Mouse (Mus musculus) forebrain, embryonic 16.5 days (tissue): ENCODE data around the gene Ncoa6. TPM values are rescaled to one million over a fixed set of nuclear protein-coding genes. Genes with fewer than 3 reads are reported as not detected.
"Not testable (repeated sequence)": the region's sequence is repeated elsewhere in the genome, so short reads cannot be mapped to it uniquely, and the experiment has no call there.

ENCODE experiments used
- ATAC-seq: fragments of 200-750 bp; cut with Nextera tagmentation; 2 replicates; pipeline ENCODE4 v1.8.0; 2017; ENCODE audit warnings: mild to moderate bottlenecking, moderate library complexity
- H3K27ac ChIP-seq: fragments of 300-500 bp; sonication (generic); 2 replicates; pipeline ENCODE4 v1.5.1; 2014; ENCODE audit warnings: low read length, control low read depth
- H3K27me3 ChIP-seq: fragments of 300-500 bp; sonication (generic); replicated peaks from 2 replicates; pipeline ENCODE4 v1.6.1; 2014; ENCODE audit warnings: low read length; ENCODE audit not compliant: control insufficient read depth, insufficient read depth
- H3K36me3 ChIP-seq: fragments of 300-500 bp; sonication (generic); 2 replicates; pipeline ENCODE4 v1.6.1; 2014; ENCODE audit not compliant: control insufficient read depth, insufficient read depth
- H3K4me1 ChIP-seq: fragments of 300-500 bp; sonication (generic); replicated peaks from 2 replicates; pipeline ENCODE4 v1.6.1; 2014; ENCODE audit warnings: low read length; ENCODE audit not compliant: control insufficient read depth, insufficient read depth
- H3K4me2 ChIP-seq: fragments of 300-500 bp; sonication (generic); 2 replicates; pipeline ENCODE4 v1.6.1; 2014; ENCODE audit warnings: mild to moderate bottlenecking, low read length, control low read depth
- H3K4me3 ChIP-seq: fragments of 300-500 bp; sonication (generic); replicated peaks from 2 replicates; pipeline ENCODE4 v1.5.1; 2014; ENCODE audit warnings: mild to moderate bottlenecking, low read length, control low read depth
- H3K9ac ChIP-seq: fragments of 300-500 bp; sonication (generic); replicated peaks from 2 replicates; pipeline ENCODE4 v1.6.1; 2014; ENCODE audit warnings: low read depth, low read length, control low read depth
- H3K9me3 ChIP-seq: fragments of 300-500 bp; sonication (generic); 2 replicates; pipeline ENCODE4 v1.6.1; 2016; ENCODE audit warnings: low read length; ENCODE audit not compliant: control insufficient read depth
- WGBS: fragments of 180-500 bp; shearing (Covaris S2); extraction: QIAGEN DNeasy Blood & Tissue Kit; methylation state at CpG from one replicate; pipeline ENCODE4 v1.1.7; 2014; 5-methylcytosine and 5-hydroxymethylcytosine counted together
- polyA plus RNA-seq: library from polyadenylated mRNA; unstranded; fragments of >200 nt; fragmentation: Nextera tagmentation; extraction: Ambion mirVana; gene quantifications from 2 replicates; pipeline ENCODE4 v1.2.1, GENCODE M21; 2015

Gene Ncoa6
- polyA plus RNA-seq, 1 experiment from 2014 or later = 26.9 TPM

GRCm38 (mm10) chr2:155447906-155448305 is 25.8 kb downstream of the Ncoa6 start:
- H3K4me3 ChIP-seq, H3K27ac ChIP-seq, ATAC-seq, H3K4me2 ChIP-seq, H3K4me1 ChIP-seq, H3K9ac ChIP-seq, H3K36me3 ChIP-seq, H3K9me3 ChIP-seq, H3K27me3 ChIP-seq: not testable (repeated sequence)
- 96% methylated on average over 1 of the region's 1 CpGs for WGBS

GRCm38 (mm10) chr2:155443446-155443845 is 30.2 kb downstream of the Ncoa6 start:
- Histone ChIP-seq H3K4me3 (no peak overlapping the region), H3K27ac (no peak overlapping the region), H3K9ac (no peak overlapping the region), H3K27me3 (no peaks in the 10 kb centered on the region), H3K4me1 (no peaks in the 10 kb centered on the region), H3K4me2 (no peak overlapping the region), H3K36me3 (no peaks in the 10 kb centered on the region), H3K9me3 (no peaks in the 10 kb centered on the region)
- no peak for ATAC-seq
- 54% methylated on average over 2 of the region's 2 CpGs for WGBS

- Histone ChIP-seq H3K4me2 (no peak overlapping the region), H3K36me3 (no peaks in the 10 kb centered on the region), H3K27me3 (no peaks in the 10 kb centered on the region), H3K27ac (no peak overlapping the region), H3K4me3 (no peak overlapping the region), H3K9ac (no peak overlapping the region), H3K9me3 (no peaks in the 10 kb centered on the region), H3K4me1 (no peaks in the 10 kb centered on the region)
- 83% methylated on average over 4 of the region's 4 CpGs for WGBS
- no peak for ATAC-seq
Observed at GRCm38 (mm10) chr2:155442916-155443315, 30.8 kb downstream of the Ncoa6 start.

GRCm38 (mm10) chr2:155436445-155436844 is 37.2 kb downstream of the Ncoa6 start:
- no peak overlapping the region for H3K4me2 ChIP-seq
- no peak overlapping the region for H3K4me3 ChIP-seq
- H3K27me3 ChIP-seq = no peaks in the 10 kb centered on the region
- H3K9me3 ChIP-seq = no peaks in the 10 kb centered on the region; the same call in 1 of the 2 replicates
- no peaks in the 10 kb centered on the region for H3K4me1 ChIP-seq
- H3K27ac ChIP-seq = no peak overlapping the region
- peaks cover 17% of the 10 kb centered on the region for H3K36me3 ChIP-seq
- no peak overlapping the region for H3K9ac ChIP-seq
- ATAC-seq = no peak

- H3K9ac ChIP-seq = no peak overlapping the region
- no peak overlapping the region for H3K4me3 ChIP-seq
- no peak overlapping the region for H3K27ac ChIP-seq
- H3K36me3 ChIP-seq = peaks cover 24% of the 10 kb centered on the region
- H3K27me3 ChIP-seq = no peaks in the 10 kb centered on the region
- H3K9me3 ChIP-seq = no peaks in the 10 kb centered on the region
- no peak overlapping the region for H3K4me2 ChIP-seq
- no peaks in the 10 kb centered on the region for H3K4me1 ChIP-seq
- 92% methylated on average over 2 of the region's 2 CpGs for WGBS
- no peak for ATAC-seq
Observed at GRCm38 (mm10) chr2:155420911-155421310, 52.8 kb downstream of the Ncoa6 start.

- Histone ChIP-seq H3K4me3 (no peak overlapping the region), H3K9me3 (no peaks in the 10 kb centered on the region), H3K27ac (no peak overlapping the region), H3K4me1 (no peaks in the 10 kb centered on the region), H3K9ac (no peak overlapping the region), H3K4me2 (no peak overlapping the region), H3K36me3 (peaks cover 39% of the 10 kb centered on the region), H3K27me3 (no peaks in the 10 kb centered on the region)
- 97% methylated on average over 1 of the region's 1 CpGs for WGBS
- ATAC-seq = no peak
Observed at GRCm38 (mm10) chr2:155404635-155405034, 69.1 kb downstream of the Ncoa6 start.

GRCm38 (mm10) chr2:155401926-155402325 is 71.8 kb downstream of the Ncoa6 start:
- 98% methylated on average over 4 of the region's 4 CpGs for WGBS
- no peak for ATAC-seq
- Histone ChIP-seq H3K4me2 (no peak overlapping the region), H3K9me3 (no peaks in the 10 kb centered on the region), H3K27ac (no peak overlapping the region), H3K4me1 (no peaks in the 10 kb centered on the region), H3K4me3 (no peak overlapping the region), H3K27me3 (no peaks in the 10 kb centered on the region), H3K36me3 (peaks cover 33% of the 10 kb centered on the region), H3K9ac (no peak overlapping the region)

- H3K27me3 ChIP-seq = no peaks in the 10 kb centered on the region
- no peak overlapping the region for H3K4me3 ChIP-seq
- H3K27ac ChIP-seq = no peak overlapping the region
- ATAC-seq = no peak
- H3K9ac ChIP-seq = no peak overlapping the region
- H3K4me2 ChIP-seq = no peak overlapping the region
- no peaks in the 10 kb centered on the region for H3K4me1 ChIP-seq
- no peaks in the 10 kb centered on the region for H3K9me3 ChIP-seq
- H3K36me3 ChIP-seq = peaks cover 26% of the 10 kb centered on the region
Observed at GRCm38 (mm10) chr2:155400276-155400675, 73.4 kb downstream of the Ncoa6 start.

- WGBS = 87% methylated on average over 5 of the region's 5 CpGs
- Histone ChIP-seq H3K4me2 (no peak overlapping the region), H3K9me3 (no peaks in the 10 kb centered on the region), H3K36me3 (peaks cover 31% of the 10 kb centered on the region), H3K9ac (no peak overlapping the region), H3K27me3 (no peaks in the 10 kb centered on the region), H3K4me1 (no peaks in the 10 kb centered on the region), H3K4me3 (no peak overlapping the region), H3K27ac (no peak overlapping the region)
- ATAC-seq = no peak
Observed at GRCm38 (mm10) chr2:155394586-155394985, 79.1 kb downstream of the Ncoa6 start.

GRCm38 (mm10) chr2:155388573-155388972 is 85.1 kb downstream of the Ncoa6 start:
- ATAC-seq = no peak
- no peak overlapping the region for H3K4me3 ChIP-seq
- no peak overlapping the region for H3K9ac ChIP-seq
- no peak overlapping the region for H3K27ac ChIP-seq
- no peaks in the 10 kb centered on the region for H3K27me3 ChIP-seq
- peaks cover 24% of the 10 kb centered on the region for H3K36me3 ChIP-seq
- H3K4me1 ChIP-seq = peaks cover 32% of the 10 kb centered on the region
- no peaks in the 10 kb centered on the region for H3K9me3 ChIP-seq
- H3K4me2 ChIP-seq = no peak overlapping the region
- WGBS = 93% methylated on average over 2 of the region's 2 CpGs
